Mouse (Mus musculus) lung, embryonic 16.5 days (tissue): ENCODE measurements at regions not wholly inside any gene's neighbourhood (a gene's known extent, or its start where the extent isn't known, plus 50 kb on each side); places are given as distances from the start of the nearest gene placed in this dataset.

Experiments
- ATAC-seq: fragments of 200-750 bp; cut with Nextera tagmentation; 2 replicates; pipeline ENCODE4 v1.8.0; 2017; ENCODE audit warnings: low read depth, mild to moderate bottlenecking, moderate library complexity
- H3K27ac ChIP-seq: fragments of 300-500 bp; sonication (generic); 2 replicates; pipeline ENCODE4 v1.5.1; 2014; ENCODE audit warnings: mild to moderate bottlenecking, control low read depth, low read length
- H3K27me3 ChIP-seq: fragments of 300-500 bp; sonication (generic); 2 replicates; pipeline ENCODE4 v1.6.1; 2014; ENCODE audit warnings: low read depth, low read length, mixed read lengths; ENCODE audit not compliant: control insufficient read depth, insufficient read depth
- H3K36me3 ChIP-seq: fragments of 300-500 bp; sonication (generic); 2 replicates; pipeline ENCODE4 v1.6.1; 2014; ENCODE audit warnings: low read length; ENCODE audit not compliant: control insufficient read depth, insufficient read depth
- H3K4me1 ChIP-seq: fragments of 300-500 bp; sonication (generic); replicated peaks from 2 replicates; pipeline ENCODE4 v1.6.1; 2014; ENCODE audit warnings: low read length, mixed read lengths; ENCODE audit not compliant: control insufficient read depth, insufficient read depth
- H3K4me2 ChIP-seq: fragments of 300-500 bp; sonication (generic); 2 replicates; pipeline ENCODE4 v1.6.1; 2014; ENCODE audit warnings: low read depth, low read length, control low read depth
- H3K4me3 ChIP-seq: fragments of 300-500 bp; sonication (generic); 2 replicates; pipeline ENCODE4 v1.5.1; 2014; ENCODE audit warnings: mild to moderate bottlenecking, low read length, control low read depth
- H3K9ac ChIP-seq: fragments of 300-500 bp; sonication (generic); 2 replicates; pipeline ENCODE4 v1.6.1; 2014; ENCODE audit warnings: low read length, control low read depth
- H3K9me3 ChIP-seq: fragments of 300-500 bp; sonication (generic); 2 replicates; pipeline ENCODE4 v1.6.1; 2016; ENCODE audit warnings: low read length; ENCODE audit not compliant: control insufficient read depth
- WGBS: fragments of 180-500 bp; shearing (Covaris S2); extraction: QIAGEN DNeasy Blood & Tissue Kit; methylation state at CpG from one replicate; pipeline ENCODE4 v1.1.7; 2014; 5-methylcytosine and 5-hydroxymethylcytosine counted together

- no peak overlapping the region for H3K27ac ChIP-seq
- H3K4me3 ChIP-seq = no peak overlapping the region
- H3K4me1 ChIP-seq = no peaks in the 10 kb centered on the region
- H3K9ac ChIP-seq = no peak overlapping the region
- whole genome bisulfite sequencing = 76% methylated on average over 11 of the region's 11 CpGs
- no peak overlapping the region for H3K4me2 ChIP-seq
- no peak for ATAC-seq
- H3K27me3 ChIP-seq = no peaks in the 10 kb centered on the region
- no peaks in the 10 kb centered on the region for H3K9me3 ChIP-seq
- H3K36me3 ChIP-seq = no peaks in the 10 kb centered on the region
Measured at GRCm38 (mm10) chr6:24384193-24384888, 130.5 kb downstream of the Iqub start.

DNA sequence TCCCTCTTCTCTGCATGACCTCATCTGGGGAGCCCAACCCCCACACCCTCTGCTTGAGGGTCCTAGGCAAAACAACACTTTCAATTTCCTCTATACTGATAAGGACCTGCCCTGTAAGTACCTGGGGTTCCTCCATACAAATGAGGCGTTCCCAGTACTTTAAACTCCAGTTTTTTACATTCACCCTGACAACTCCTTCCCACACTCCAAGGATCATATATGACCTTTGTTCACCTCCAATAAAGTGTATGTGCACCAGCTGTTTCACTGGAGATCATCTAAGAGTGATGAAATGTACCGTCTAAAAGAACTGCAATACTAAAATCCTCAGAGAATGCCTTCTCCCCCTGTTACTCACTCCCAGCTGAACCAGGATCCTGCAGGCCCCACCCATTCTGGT is 135.0 kb downstream of the Iqub start:
- no peak overlapping the region for H3K27ac ChIP-seq
- no peaks in the 10 kb centered on the region for H3K9me3 ChIP-seq
- no peaks in the 10 kb centered on the region for H3K4me1 ChIP-seq
- no peak overlapping the region for H3K9ac ChIP-seq
- WGBS = 43% methylated on average over 2 of the region's 2 CpGs
- H3K4me3 ChIP-seq = no peak overlapping the region
- H3K4me2 ChIP-seq = no peak overlapping the region
- ATAC-seq = no peak
- no peaks in the 10 kb centered on the region for H3K36me3 ChIP-seq
- H3K27me3 ChIP-seq = no peaks in the 10 kb centered on the region

GRCm38 (mm10) chr6:24376728-24377127 is 138.1 kb downstream of the Iqub start:
- no peak for ATAC-seq

DNA sequence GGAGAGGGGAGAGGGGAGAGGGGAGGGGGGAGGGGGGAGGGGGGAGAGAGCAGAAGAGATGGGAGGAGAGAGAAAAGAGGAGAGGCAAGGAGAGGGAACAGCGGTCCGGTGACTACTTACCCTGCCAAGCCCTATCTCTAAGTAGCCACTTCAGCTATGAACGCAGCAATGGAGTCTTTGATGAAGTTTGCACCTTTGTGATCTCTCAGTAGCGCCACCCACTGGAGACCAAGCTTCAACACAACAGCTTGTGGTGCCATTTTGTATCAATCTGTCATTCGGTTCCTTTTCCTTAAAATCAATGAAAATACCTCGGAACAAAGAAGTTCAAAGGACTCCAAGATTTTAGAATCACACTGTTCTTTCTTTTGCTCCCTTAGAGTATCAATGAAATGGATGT is 141.7 kb downstream of the Iqub start:
- Histone ChIP-seq H3K9me3 (no peaks in the 10 kb centered on the region), H3K27ac (no peak overlapping the region), H3K4me3 (no peak overlapping the region), H3K27me3 (no peaks in the 10 kb centered on the region), H3K4me1 (no peaks in the 10 kb centered on the region), H3K36me3 (no peaks in the 10 kb centered on the region), H3K4me2 (no peak overlapping the region), H3K9ac (no peak overlapping the region)
- no peak for ATAC-seq
- 65% methylated on average over 6 of the region's 6 CpGs for WGBS

More at GRCm38 (mm10) chr6:24376728-24377127, 138.1 kb downstream of the Iqub start:
- H3K27me3 ChIP-seq = no peaks in the 10 kb centered on the region
- H3K27ac ChIP-seq = no peak overlapping the region
- H3K4me2 ChIP-seq = no peak overlapping the region
- H3K4me1 ChIP-seq = no peaks in the 10 kb centered on the region
- H3K36me3 ChIP-seq = no peaks in the 10 kb centered on the region
- no peak overlapping the region for H3K9ac ChIP-seq
- no peaks in the 10 kb centered on the region for H3K9me3 ChIP-seq
- 80% methylated on average over 4 of the region's 4 CpGs for WGBS
- no peak overlapping the region for H3K4me3 ChIP-seq

GRCm38 (mm10) chr6:24371680-24372079 is 143.2 kb downstream of the Iqub start:
- H3K4me1 ChIP-seq = no peaks in the 10 kb centered on the region
- H3K36me3 ChIP-seq = no peaks in the 10 kb centered on the region
- WGBS = 62% methylated on average over 1 of the region's 1 CpGs
- H3K27me3 ChIP-seq = no peaks in the 10 kb centered on the region
- H3K27ac ChIP-seq = no peak overlapping the region
- H3K9me3 ChIP-seq = no peaks in the 10 kb centered on the region
- H3K9ac ChIP-seq = no peak overlapping the region
- ATAC-seq = no peak
- no peak overlapping the region for H3K4me2 ChIP-seq
- H3K4me3 ChIP-seq = no peak overlapping the region

DNA sequence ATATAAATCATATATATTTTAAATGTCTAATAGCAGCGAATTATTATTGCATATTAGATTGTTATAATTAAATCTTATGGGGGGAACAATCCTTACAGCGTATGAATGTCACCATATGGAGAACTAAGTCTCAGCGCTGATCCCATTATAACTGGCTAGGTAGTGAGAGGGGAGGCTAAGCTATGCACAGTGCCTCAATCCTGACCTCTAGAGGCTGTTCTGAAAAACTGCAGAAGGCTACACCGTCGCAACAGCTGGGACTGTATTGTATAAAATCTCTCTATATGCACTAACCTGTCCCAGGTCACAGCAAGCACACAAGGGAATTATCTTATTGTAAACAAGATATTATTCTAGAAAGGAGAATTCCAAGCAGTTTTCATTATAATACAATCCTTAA is 164.0 kb downstream of the Iqub start:
- 10% methylated on average over 5 of the region's 5 CpGs for WGBS
- peak; percentile 86 for ATAC-seq

DNA sequence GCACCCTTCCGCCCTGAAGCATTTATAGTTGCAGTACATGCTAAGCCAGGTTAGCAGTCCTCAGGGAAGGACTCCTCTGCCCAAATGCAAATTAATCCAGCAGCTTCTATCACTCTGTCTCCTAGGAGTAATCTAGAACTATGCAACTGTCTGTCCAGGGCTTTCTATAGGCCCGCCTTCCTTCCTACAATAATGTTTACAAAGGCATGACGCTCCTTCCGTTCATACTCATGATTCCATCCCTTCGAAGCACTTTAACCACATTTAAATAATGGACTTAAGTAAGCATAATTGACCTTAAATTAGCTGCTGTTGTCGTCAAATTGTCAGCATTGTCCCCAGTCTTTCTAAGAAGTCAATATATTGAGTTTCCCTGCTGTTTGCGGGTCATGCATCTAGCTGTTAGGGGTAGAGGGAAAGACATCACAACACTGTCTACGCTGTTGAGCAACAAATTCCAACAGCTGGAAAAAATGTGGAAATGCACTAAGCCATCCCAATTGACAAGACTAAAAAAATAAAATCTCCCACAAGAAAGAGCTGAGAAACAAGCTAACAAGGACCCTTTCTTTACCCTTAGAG is 166.3 kb downstream of the Iqub start:
- no peaks in the 10 kb centered on the region for H3K36me3 ChIP-seq
- H3K27ac ChIP-seq = peak overlapping the region; percentile 49; the same call in 1 of the 2 replicates
- no peak overlapping the region for H3K9ac ChIP-seq
- ATAC-seq = peak; percentile 56
- H3K9me3 ChIP-seq = no peaks in the 10 kb centered on the region
- WGBS = 57% methylated on average over 8 of the region's 8 CpGs
- H3K4me3 ChIP-seq = no peak overlapping the region
- H3K27me3 ChIP-seq = no peaks in the 10 kb centered on the region
- H3K4me2 ChIP-seq = no peak overlapping the region
- peaks cover 3% of the 10 kb centered on the region; the same call in 1 of the 2 replicates for H3K4me1 ChIP-seq

More for the DNA sequence above, 164.0 kb downstream of the Iqub start:
- no peak overlapping the region for H3K9ac ChIP-seq
- no peaks in the 10 kb centered on the region for H3K27me3 ChIP-seq
- H3K27ac ChIP-seq = no peak overlapping the region
- no peaks in the 10 kb centered on the region for H3K9me3 ChIP-seq
- H3K36me3 ChIP-seq = no peaks in the 10 kb centered on the region
- peaks cover 3% of the 10 kb centered on the region; the same call in 1 of the 2 replicates for H3K4me1 ChIP-seq
- no peak overlapping the region for H3K4me3 ChIP-seq
- H3K4me2 ChIP-seq = no peak overlapping the region

- Histone ChIP-seq H3K4me1 (peaks cover 3% of the 10 kb centered on the region; the same call in 1 of the 2 replicates), H3K27me3 (no peaks in the 10 kb centered on the region)
Measured at GRCm38 (mm10) chr6:24347745-24348480, 167.0 kb downstream of the Iqub start.

DNA sequence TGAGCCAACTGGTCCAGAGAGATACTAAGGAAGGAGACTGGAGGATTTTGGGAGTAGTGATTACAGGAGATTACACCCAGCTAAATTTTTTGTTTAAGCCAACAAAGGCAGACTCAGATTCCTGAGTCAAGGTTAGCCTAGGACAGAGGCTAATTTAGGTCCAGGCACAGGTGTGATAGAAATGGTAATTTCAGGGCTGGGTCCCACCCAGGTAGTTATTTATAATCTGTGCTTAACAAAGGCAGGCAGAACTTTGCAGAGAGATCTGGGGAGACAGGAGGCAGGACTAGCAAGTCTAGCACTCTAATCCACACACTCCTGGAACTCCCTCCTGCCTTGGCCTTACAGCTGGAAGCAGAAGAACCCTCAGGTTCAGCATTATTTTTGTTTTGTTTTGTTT is 172.4 kb downstream of the Iqub start:
- no peak for ATAC-seq
- no peaks in the 10 kb centered on the region for H3K27me3 ChIP-seq
- no peaks in the 10 kb centered on the region for H3K4me1 ChIP-seq
- H3K4me2 ChIP-seq = no peak overlapping the region
- H3K9me3 ChIP-seq = no peaks in the 10 kb centered on the region
- no peak overlapping the region for H3K9ac ChIP-seq
- H3K36me3 ChIP-seq = no peaks in the 10 kb centered on the region
- no peak overlapping the region for H3K27ac ChIP-seq
- no peak overlapping the region for H3K4me3 ChIP-seq

More at GRCm38 (mm10) chr6:24347745-24348480, 167.0 kb downstream of the Iqub start:
- peak; percentile 87 for ATAC-seq
- Histone ChIP-seq H3K4me2 (no peak overlapping the region), H3K9me3 (no peaks in the 10 kb centered on the region), H3K4me3 (no peak overlapping the region), H3K9ac (no peak overlapping the region), H3K36me3 (no peaks in the 10 kb centered on the region), H3K27ac (peak overlapping the region; percentile 55)
- WGBS = 45% methylated on average over 13 of the region's 13 CpGs
